Mouse (Mus musculus) bone marrow macrophage, adult 2 months (primary cell): ENCODE measurements around the gene Fh1.

Source experiments
- CTCF ChIP-seq: IDR thresholded peaks from 2 replicates; pipeline ENCODE4 v1.5.1; 2012; ENCODE audit warnings: low read depth, mild to moderate bottlenecking, low read length, moderate library complexity
- POLR2A ChIP-seq: IDR thresholded peaks from 2 replicates; pipeline ENCODE4 v1.6.1; 2012; ENCODE audit warnings: mild to moderate bottlenecking, low read depth, low read length, borderline replicate concordance

DNA sequence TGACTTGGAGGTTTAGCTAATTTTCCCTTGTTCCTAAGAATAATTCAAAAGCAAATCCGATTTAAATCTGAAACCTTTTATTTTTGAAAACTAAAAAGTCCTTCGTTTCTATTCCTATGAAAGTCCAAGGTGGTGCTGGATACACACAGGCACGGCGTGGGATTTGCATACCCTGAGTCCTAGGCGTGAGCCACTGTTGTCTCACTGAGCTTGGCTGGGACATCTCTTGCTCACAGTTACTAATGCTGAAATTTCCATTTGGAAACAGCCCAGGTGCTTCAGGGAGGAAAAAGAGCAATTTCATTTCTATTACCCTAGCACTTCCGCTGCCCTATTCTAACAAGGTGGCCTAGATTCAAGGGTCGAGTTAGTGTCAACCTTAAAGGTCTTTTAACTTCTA lies 45.1 kb downstream of the Fh1 start:
- TF ChIP-seq CTCF (no peak), POLR2A (no peak)
